Mouse (Mus musculus): ENCODE data around the gene Nkapd1. TPM values are rescaled to one million over a fixed set of nuclear protein-coding genes. Genes with fewer than 3 reads are reported as not detected.

Gene Nkapd1
- polyA plus RNA-seq, 2 experiments: 20.4 to 27.8 TPM

GRCm38 (mm10) chr9:50612115-50612514 lies 5.1 kb downstream of the Nkapd1 start:
- TF ChIP-seq POLR2A (IDR thresholded peaks at IDR 0.05; ENCODE audit: borderline replicate concordance, extremely low read depth, insufficient read depth, insufficient read length): no peak
- WGBS: 81% methylated on average over 4 of the region's 4 CpGs
- Histone ChIP-seq H3K36me3 (ENCODE audit: control insufficient read depth, insufficient read depth, low read length) (peaks cover 73% of the 10 kb centered on the region), H3K4me2 (replicated peaks; ENCODE audit: low read depth, low read length, severe bottlenecking) (no peak overlapping the region), H3K4me3 (replicated peaks; ENCODE audit: low read length) (no peak overlapping the region), H3K27me3 (ENCODE audit: control insufficient read depth, insufficient read depth, low read length) (no peaks in the 10 kb centered on the region), H3K4me1 (ENCODE audit: control insufficient read depth, insufficient read depth, low read length) (peaks cover 8% of the 10 kb centered on the region), H3K27ac (replicated peaks; ENCODE audit: low read depth, low read length) (no peak overlapping the region), H3K9me3 (ENCODE audit: control insufficient read depth, low read length) (no peaks in the 10 kb centered on the region), H3K9ac (ENCODE audit: low read depth, low read length, severe bottlenecking) (no peak overlapping the region)
- DNase-seq (ENCODE audit: low spot score) (no peak), ATAC-seq (ENCODE audit: low FRiP score, low read depth) (no peak)

GRCm38 (mm10) chr9:50604338-50604737 lies 12.9 kb downstream of the Nkapd1 start:
- WGBS: 3% methylated on average over 6 of the region's 6 CpGs
- ATAC-seq (ENCODE audit: low FRiP score, low read depth): no peak

GRCm38 (mm10) chr9:50603998-50604324 lies 13.3 kb downstream of the Nkapd1 start:
- peak overlapping the region; percentile 70 for H3K27ac ChIP-seq (replicated peaks; ENCODE audit: low read depth, low read length)
- peak overlapping the region; percentile 70 for H3K4me2 ChIP-seq (replicated peaks; ENCODE audit: low read depth, low read length, severe bottlenecking)
- no peaks in the 10 kb centered on the region for H3K9me3 ChIP-seq (ENCODE audit: control insufficient read depth, low read length)
- no peaks in the 10 kb centered on the region for H3K27me3 ChIP-seq (ENCODE audit: control insufficient read depth, insufficient read depth, low read length)
- no peak for DNase-seq (ENCODE audit: low spot score)
- peak overlapping the region; percentile 77 for H3K9ac ChIP-seq (ENCODE audit: low read depth, low read length, severe bottlenecking)
- H3K36me3 ChIP-seq (ENCODE audit: control insufficient read depth, insufficient read depth, low read length): peaks cover 42% of the 10 kb centered on the region
- WGBS: 0% methylated on average over 24 of the region's 24 CpGs
- peak; percentile 85 for ATAC-seq (ENCODE audit: low FRiP score, low read depth)
- H3K4me1 ChIP-seq (ENCODE audit: control insufficient read depth, insufficient read depth, low read length): peaks cover 18% of the 10 kb centered on the region
- TF ChIP-seq POLR2A (IDR thresholded peaks at IDR 0.05; ENCODE audit: borderline replicate concordance, extremely low read depth, insufficient read depth, insufficient read length): no peak
- peak overlapping the region; percentile 83 for H3K4me3 ChIP-seq (replicated peaks; ENCODE audit: low read length)

More at GRCm38 (mm10) chr9:50604338-50604737, 12.9 kb downstream of the Nkapd1 start:
- peak overlapping the region; percentile 70 for H3K4me2 ChIP-seq (replicated peaks; ENCODE audit: low read depth, low read length, severe bottlenecking)
- no peak for TF ChIP-seq POLR2A (IDR thresholded peaks at IDR 0.05; ENCODE audit: borderline replicate concordance, extremely low read depth, insufficient read depth, insufficient read length)
- no peak for DNase-seq (ENCODE audit: low spot score)
- H3K9ac ChIP-seq (ENCODE audit: low read depth, low read length, severe bottlenecking): peak overlapping the region; percentile 77
- peaks cover 18% of the 10 kb centered on the region for H3K4me1 ChIP-seq (ENCODE audit: control insufficient read depth, insufficient read depth, low read length)
- H3K4me3 ChIP-seq (replicated peaks; ENCODE audit: low read length): peak overlapping the region; percentile 83
- peak overlapping the region; percentile 70; the same call in 1 of the 2 replicates for H3K27ac ChIP-seq (replicated peaks; ENCODE audit: low read depth, low read length)
- no peaks in the 10 kb centered on the region for H3K9me3 ChIP-seq (ENCODE audit: control insufficient read depth, low read length)
- H3K36me3 ChIP-seq (ENCODE audit: control insufficient read depth, insufficient read depth, low read length): peaks cover 42% of the 10 kb centered on the region
- H3K27me3 ChIP-seq (ENCODE audit: control insufficient read depth, insufficient read depth, low read length): no peaks in the 10 kb centered on the region

- Histone ChIP-seq H3K9me3 (ENCODE audit: control insufficient read depth, low read length) (no peaks in the 10 kb centered on the region), H3K4me2 (replicated peaks; ENCODE audit: low read depth, low read length, severe bottlenecking) (peak within 1 kb of the TSS; percentile 70), H3K27me3 (ENCODE audit: control insufficient read depth, insufficient read depth, low read length) (no peaks in the 10 kb centered on the region), H3K36me3 (ENCODE audit: control insufficient read depth, insufficient read depth, low read length) (peaks cover 44% of the 10 kb centered on the region), H3K27ac (replicated peaks; ENCODE audit: low read depth, low read length) (peak within 1 kb of the TSS; percentile 70), H3K4me3 (replicated peaks; ENCODE audit: low read length) (peak within 1 kb of the TSS; percentile 83), H3K4me1 (ENCODE audit: control insufficient read depth, insufficient read depth, low read length) (peaks cover 18% of the 10 kb centered on the region), H3K9ac (ENCODE audit: low read depth, low read length, severe bottlenecking) (peak within 1 kb of the TSS; percentile 82)
- ATAC-seq (ENCODE audit: low FRiP score, low read depth) (peak; percentile 97), DNase-seq (ENCODE audit: low spot score) (peak; percentile 97)
- TF ChIP-seq POLR2A (IDR thresholded peaks at IDR 0.05; ENCODE audit: borderline replicate concordance, extremely low read depth, insufficient read depth, insufficient read length): peak; percentile 94; the same call in 1 of the 2 replicates
- WGBS: 1% methylated on average over 48 of the region's 48 CpGs
These were observed 13.9 kb downstream of the Nkapd1 start, which contains the start of the genes Sdhd and Timm8b for GRCm38 (mm10) chr9:50603189-50603997. Gene Sdhd (minus strand): TSS chr9:50603812. Gene Timm8b (plus strand): TSS chr9:50603910.

- H3K4me1 ChIP-seq (ENCODE audit: control insufficient read depth, insufficient read depth, low read length): peaks cover 18% of the 10 kb centered on the region
- no peak overlapping the region for H3K27ac ChIP-seq (replicated peaks; ENCODE audit: low read depth, low read length)
- no peaks in the 10 kb centered on the region for H3K9me3 ChIP-seq (ENCODE audit: control insufficient read depth, low read length)
- peaks cover 44% of the 10 kb centered on the region for H3K36me3 ChIP-seq (ENCODE audit: control insufficient read depth, insufficient read depth, low read length)
- H3K4me2 ChIP-seq (replicated peaks; ENCODE audit: low read depth, low read length, severe bottlenecking): peak overlapping the region; percentile 70
- WGBS: 90% methylated on average over 7 of the region's 7 CpGs
- TF ChIP-seq POLR2A (IDR thresholded peaks at IDR 0.05; ENCODE audit: borderline replicate concordance, extremely low read depth, insufficient read depth, insufficient read length): no peak
- H3K4me3 ChIP-seq (replicated peaks; ENCODE audit: low read length): peak overlapping the region; percentile 83
- DNase-seq (ENCODE audit: low spot score) (no peak), ATAC-seq (ENCODE audit: low FRiP score, low read depth) (no peak)
- H3K9ac ChIP-seq (ENCODE audit: low read depth, low read length, severe bottlenecking): peak overlapping the region; percentile 82; the same call in 1 of the 2 replicates
- H3K27me3 ChIP-seq (ENCODE audit: control insufficient read depth, insufficient read depth, low read length): no peaks in the 10 kb centered on the region
These were observed 15.0 kb downstream of the Nkapd1 start for GRCm38 (mm10) chr9:50602055-50602845.

Data from limb, embryonic 14.5 days (tissue).